Mouse (Mus musculus): ENCODE measurements around the gene Tanc1. TPM values are rescaled to one million over a fixed set of nuclear protein-coding genes. Genes with fewer than 3 reads are reported as not detected.

The Tanc1 gene
- total and polyA plus RNA-seq, 2 experiments from 2014 or later, result 2.7 to 7.3 TPM

- WGBS, result 59% methylated on average over 24 of the region's 24 CpGs
- DNase-seq (ENCODE audit: low spot score), result no peak
- H3K4me1 ChIP-seq (ENCODE audit: insufficient read depth, low read length), result no peaks in the 10 kb centered on the region; the same call in 1 of the 2 replicates
- no peak for ATAC-seq (ENCODE audit: low FRiP score)
- no peak overlapping the region for H3K27ac ChIP-seq (ENCODE audit: low read depth, low read length)
- no peak overlapping the region for H3K4me3 ChIP-seq (ENCODE audit: low read depth, low read length)
- TF ChIP-seq CTCF (IDR thresholded peaks at IDR 0.05), result no peak
- H3K4me2 ChIP-seq (ENCODE audit: low read depth, low read length, poor library complexity, severe bottlenecking), result no peak overlapping the region
- no peaks in the 10 kb centered on the region for H3K9me3 ChIP-seq (ENCODE audit: low read length)
- no peak overlapping the region for H3K9ac ChIP-seq (replicated peaks; ENCODE audit: low read length, poor library complexity, severe bottlenecking)
- no peaks in the 10 kb centered on the region for H3K36me3 ChIP-seq (ENCODE audit: insufficient read depth, low read length)
- no peaks in the 10 kb centered on the region for H3K27me3 ChIP-seq (ENCODE audit: insufficient read depth, low read length)
These were observed 107.0 kb downstream of the Tanc1 start for GRCm38 (mm10) chr2:59718601-59719416.

GRCm38 (mm10) chr2:59719831-59720230 is 108.0 kb downstream of the Tanc1 start:
- Histone ChIP-seq H3K4me1 (ENCODE audit: insufficient read depth, low read length) (no peaks in the 10 kb centered on the region; the same call in 1 of the 2 replicates), H3K4me2 (ENCODE audit: low read depth, low read length, poor library complexity, severe bottlenecking) (no peak overlapping the region), H3K27me3 (ENCODE audit: insufficient read depth, low read length) (no peaks in the 10 kb centered on the region), H3K9ac (replicated peaks; ENCODE audit: low read length, poor library complexity, severe bottlenecking) (no peak overlapping the region), H3K4me3 (ENCODE audit: low read depth, low read length) (no peak overlapping the region), H3K9me3 (ENCODE audit: low read length) (no peaks in the 10 kb centered on the region), H3K36me3 (ENCODE audit: insufficient read depth, low read length) (no peaks in the 10 kb centered on the region), H3K27ac (ENCODE audit: low read depth, low read length) (no peak overlapping the region)
- WGBS, result 83% methylated on average over 4 of the region's 4 CpGs
- no peak for TF ChIP-seq CTCF (IDR thresholded peaks at IDR 0.05)
- no peak for ATAC-seq (ENCODE audit: low FRiP score)
- DNase-seq (ENCODE audit: low spot score), result no peak

GRCm38 (mm10) chr2:59721119-59721518 is 109.3 kb downstream of the Tanc1 start:
- H3K4me3 ChIP-seq (ENCODE audit: low read depth, low read length), result no peak overlapping the region
- H3K4me2 ChIP-seq (ENCODE audit: low read depth, low read length, poor library complexity, severe bottlenecking), result no peak overlapping the region
- no peaks in the 10 kb centered on the region for H3K27me3 ChIP-seq (ENCODE audit: insufficient read depth, low read length)
- no peak for DNase-seq (ENCODE audit: low spot score)
- no peak for TF ChIP-seq CTCF (IDR thresholded peaks at IDR 0.05)
- H3K9me3 ChIP-seq (ENCODE audit: low read length), result no peaks in the 10 kb centered on the region
- H3K27ac ChIP-seq (ENCODE audit: low read depth, low read length), result no peak overlapping the region
- 21% methylated on average over 8 of the region's 8 CpGs for WGBS
- no peaks in the 10 kb centered on the region for H3K36me3 ChIP-seq (ENCODE audit: insufficient read depth, low read length)
- H3K4me1 ChIP-seq (ENCODE audit: insufficient read depth, low read length), result no peaks in the 10 kb centered on the region; the same call in 1 of the 2 replicates
- H3K9ac ChIP-seq (replicated peaks; ENCODE audit: low read length, poor library complexity, severe bottlenecking), result no peak overlapping the region
- no peak for ATAC-seq (ENCODE audit: low FRiP score)

- Histone ChIP-seq H3K27ac (ENCODE audit: low read depth, low read length) (no peak overlapping the region), H3K36me3 (ENCODE audit: insufficient read depth, low read length) (no peaks in the 10 kb centered on the region), H3K4me1 (ENCODE audit: insufficient read depth, low read length) (no peaks in the 10 kb centered on the region; the same call in 1 of the 2 replicates), H3K27me3 (ENCODE audit: insufficient read depth, low read length) (no peaks in the 10 kb centered on the region), H3K9me3 (ENCODE audit: low read length) (no peaks in the 10 kb centered on the region), H3K4me2 (ENCODE audit: low read depth, low read length, poor library complexity, severe bottlenecking) (no peak overlapping the region), H3K4me3 (ENCODE audit: low read depth, low read length) (no peak overlapping the region), H3K9ac (replicated peaks; ENCODE audit: low read length, poor library complexity, severe bottlenecking) (no peak overlapping the region)
- ATAC-seq (ENCODE audit: low FRiP score) (no peak), DNase-seq (ENCODE audit: low spot score) (no peak)
- WGBS, result 55% methylated on average over 5 of the region's 5 CpGs
- no peak for TF ChIP-seq CTCF (IDR thresholded peaks at IDR 0.05)
These were observed 109.9 kb downstream of the Tanc1 start for GRCm38 (mm10) chr2:59721758-59722157.

- H3K4me1 ChIP-seq (ENCODE audit: insufficient read depth, low read length), result no peaks in the 10 kb centered on the region; the same call in 1 of the 2 replicates
- no peak overlapping the region for H3K4me3 ChIP-seq (ENCODE audit: low read depth, low read length)
- H3K4me2 ChIP-seq (ENCODE audit: low read depth, low read length, poor library complexity, severe bottlenecking), result no peak overlapping the region
- no peak overlapping the region for H3K27ac ChIP-seq (ENCODE audit: low read depth, low read length)
- no peak for TF ChIP-seq CTCF (IDR thresholded peaks at IDR 0.05)
- no peak for DNase-seq (ENCODE audit: low spot score)
- 95% methylated on average over 5 of the region's 5 CpGs for WGBS
- no peaks in the 10 kb centered on the region for H3K36me3 ChIP-seq (ENCODE audit: insufficient read depth, low read length)
- no peak overlapping the region for H3K9ac ChIP-seq (replicated peaks; ENCODE audit: low read length, poor library complexity, severe bottlenecking)
- H3K27me3 ChIP-seq (ENCODE audit: insufficient read depth, low read length), result no peaks in the 10 kb centered on the region
- no peak for ATAC-seq (ENCODE audit: low FRiP score)
- no peaks in the 10 kb centered on the region for H3K9me3 ChIP-seq (ENCODE audit: low read length)
These were observed 111.5 kb downstream of the Tanc1 start for GRCm38 (mm10) chr2:59723311-59723710.

- TF ChIP-seq CTCF (IDR thresholded peaks at IDR 0.05), result no peak
- no peak overlapping the region for H3K4me3 ChIP-seq (ENCODE audit: low read depth, low read length)
- DNase-seq (ENCODE audit: low spot score) (no peak), ATAC-seq (ENCODE audit: low FRiP score) (no peak)
- no peaks in the 10 kb centered on the region for H3K4me1 ChIP-seq (ENCODE audit: insufficient read depth, low read length)
- H3K9ac ChIP-seq (replicated peaks; ENCODE audit: low read length, poor library complexity, severe bottlenecking), result no peak overlapping the region
- no peaks in the 10 kb centered on the region for H3K36me3 ChIP-seq (ENCODE audit: insufficient read depth, low read length)
- no peaks in the 10 kb centered on the region for H3K9me3 ChIP-seq (ENCODE audit: low read length)
- 68% methylated on average over 14 of the region's 14 CpGs for WGBS
- H3K27ac ChIP-seq (ENCODE audit: low read depth, low read length), result no peak overlapping the region
- H3K4me2 ChIP-seq (ENCODE audit: low read depth, low read length, poor library complexity, severe bottlenecking), result no peak overlapping the region
- H3K27me3 ChIP-seq (ENCODE audit: insufficient read depth, low read length), result no peaks in the 10 kb centered on the region
These were observed 113.8 kb downstream of the Tanc1 start for GRCm38 (mm10) chr2:59725518-59726185.

Data from midbrain, postnatal 0 days (tissue).